Mouse (Mus musculus): Measurements from ENCODE around the gene Tshz2. TPM values are rescaled to one million over a fixed set of nuclear protein-coding genes. Genes with fewer than 3 reads are reported as not detected.

Tshz2 gene
- polyA plus RNA-seq, 1 experiment from 2014 or later = 3.6 TPM

GRCm38 (mm10) chr2:170023741-170024140 is 390.9 kb downstream of the Tshz2 start:
- Histone ChIP-seq H3K27ac (no peak overlapping the region), H3K9ac (no peak overlapping the region), H3K9me3 (replicated peaks) (no peaks in the 10 kb centered on the region), H3K36me3 (no peaks in the 10 kb centered on the region), H3K27me3 (no peaks in the 10 kb centered on the region), H3K4me2 (no peak overlapping the region), H3K4me3 (no peak overlapping the region), H3K4me1 (replicated peaks) (no peaks in the 10 kb centered on the region)
- 77% methylated on average over 9 of the region's 9 CpGs for WGBS
- no peak for ATAC-seq (replicated peaks; ENCODE audit: insufficient number of reproducible peaks, insufficient read depth, low FRiP score, low read depth)

- H3K4me2 ChIP-seq = no peak overlapping the region
- H3K4me1 ChIP-seq (replicated peaks) = no peaks in the 10 kb centered on the region
- H3K36me3 ChIP-seq = no peaks in the 10 kb centered on the region
- WGBS = 80% methylated on average over 8 of the region's 8 CpGs
- ATAC-seq (replicated peaks; ENCODE audit: insufficient number of reproducible peaks, insufficient read depth, low FRiP score, low read depth) = 0 out of 2 replicates have a peak, but pooled peaks have one; percentile 18
- H3K27ac ChIP-seq = no peak overlapping the region
- no peak overlapping the region for H3K9ac ChIP-seq
- H3K9me3 ChIP-seq (replicated peaks) = no peaks in the 10 kb centered on the region
- H3K27me3 ChIP-seq = no peaks in the 10 kb centered on the region
- no peak overlapping the region for H3K4me3 ChIP-seq
These were observed 392.1 kb downstream of the Tshz2 start for GRCm38 (mm10) chr2:170024939-170025338.

GRCm38 (mm10) chr2:170025896-170026295 is 393.1 kb downstream of the Tshz2 start:
- ATAC-seq (replicated peaks; ENCODE audit: insufficient number of reproducible peaks, insufficient read depth, low FRiP score, low read depth) = no peak
- 84% methylated on average over 6 of the region's 6 CpGs for WGBS

GRCm38 (mm10) chr2:170027837-170028236 is 395.0 kb downstream of the Tshz2 start:
- no peaks in the 10 kb centered on the region; the same call in 1 of the 2 replicates for H3K4me1 ChIP-seq (replicated peaks)
- no peak overlapping the region for H3K9ac ChIP-seq
- no peaks in the 10 kb centered on the region for H3K9me3 ChIP-seq (replicated peaks)
- no peak overlapping the region for H3K4me2 ChIP-seq
- no peaks in the 10 kb centered on the region for H3K27me3 ChIP-seq
- H3K36me3 ChIP-seq = no peaks in the 10 kb centered on the region
- H3K27ac ChIP-seq = no peak overlapping the region
- H3K4me3 ChIP-seq = no peak overlapping the region
- 85% methylated on average over 7 of the region's 7 CpGs for WGBS
- no peak for ATAC-seq (replicated peaks; ENCODE audit: insufficient number of reproducible peaks, insufficient read depth, low FRiP score, low read depth)

More at GRCm38 (mm10) chr2:170025896-170026295, 393.1 kb downstream of the Tshz2 start:
- no peak overlapping the region for H3K27ac ChIP-seq
- no peak overlapping the region for H3K4me3 ChIP-seq
- no peaks in the 10 kb centered on the region for H3K4me1 ChIP-seq (replicated peaks)
- no peaks in the 10 kb centered on the region for H3K27me3 ChIP-seq
- H3K9ac ChIP-seq = no peak overlapping the region
- H3K4me2 ChIP-seq = no peak overlapping the region
- H3K36me3 ChIP-seq = no peaks in the 10 kb centered on the region
- H3K9me3 ChIP-seq (replicated peaks) = no peaks in the 10 kb centered on the region

- Histone ChIP-seq H3K9me3 (replicated peaks) (no peaks in the 10 kb centered on the region), H3K4me2 (no peak overlapping the region), H3K27ac (no peak overlapping the region), H3K27me3 (no peaks in the 10 kb centered on the region), H3K4me3 (no peak overlapping the region), H3K4me1 (replicated peaks) (no peaks in the 10 kb centered on the region; the same call in 1 of the 2 replicates), H3K36me3 (no peaks in the 10 kb centered on the region), H3K9ac (no peak overlapping the region)
- no peak for ATAC-seq (replicated peaks; ENCODE audit: insufficient number of reproducible peaks, insufficient read depth, low FRiP score, low read depth)
- 78% methylated on average over 23 of the region's 24 CpGs for WGBS
These were observed 395.9 kb downstream of the Tshz2 start for GRCm38 (mm10) chr2:170028488-170029303.

GRCm38 (mm10) chr2:170029304-170029856 is 396.6 kb downstream of the Tshz2 start:
- H3K4me1 ChIP-seq (replicated peaks) = no peaks in the 10 kb centered on the region; the same call in 1 of the 2 replicates
- H3K9me3 ChIP-seq (replicated peaks) = no peaks in the 10 kb centered on the region
- no peaks in the 10 kb centered on the region for H3K27me3 ChIP-seq
- 78% methylated on average over 10 of the region's 10 CpGs for WGBS
- no peaks in the 10 kb centered on the region for H3K36me3 ChIP-seq
- no peak overlapping the region for H3K4me2 ChIP-seq
- no peak overlapping the region for H3K9ac ChIP-seq
- no peak overlapping the region for H3K4me3 ChIP-seq
- no peak overlapping the region for H3K27ac ChIP-seq
- no peak for ATAC-seq (replicated peaks; ENCODE audit: insufficient number of reproducible peaks, insufficient read depth, low FRiP score, low read depth)

GRCm38 (mm10) chr2:170031226-170031625 is 398.4 kb downstream of the Tshz2 start:
- Histone ChIP-seq H3K36me3 (no peaks in the 10 kb centered on the region), H3K27me3 (no peaks in the 10 kb centered on the region), H3K27ac (no peak overlapping the region), H3K4me3 (no peak overlapping the region), H3K9ac (no peak overlapping the region), H3K4me1 (replicated peaks) (no peaks in the 10 kb centered on the region; the same call in 1 of the 2 replicates), H3K9me3 (replicated peaks) (no peaks in the 10 kb centered on the region), H3K4me2 (no peak overlapping the region)
- ATAC-seq (replicated peaks; ENCODE audit: insufficient number of reproducible peaks, insufficient read depth, low FRiP score, low read depth) = no peak
- WGBS = 91% methylated on average over 12 of the region's 12 CpGs

- Histone ChIP-seq H3K36me3 (no peaks in the 10 kb centered on the region), H3K4me2 (no peak overlapping the region), H3K4me3 (no peak overlapping the region), H3K27me3 (no peaks in the 10 kb centered on the region), H3K27ac (no peak overlapping the region), H3K9me3 (replicated peaks) (no peaks in the 10 kb centered on the region), H3K9ac (no peak overlapping the region), H3K4me1 (replicated peaks) (no peaks in the 10 kb centered on the region; the same call in 1 of the 2 replicates)
- ATAC-seq (replicated peaks; ENCODE audit: insufficient number of reproducible peaks, insufficient read depth, low FRiP score, low read depth) = no peak
- 73% methylated on average over 8 of the region's 8 CpGs for WGBS
These were observed 399.1 kb downstream of the Tshz2 start for GRCm38 (mm10) chr2:170031872-170032271.

- no peak for ATAC-seq (replicated peaks; ENCODE audit: insufficient number of reproducible peaks, insufficient read depth, low FRiP score, low read depth)
These were observed 400.4 kb downstream of the Tshz2 start for GRCm38 (mm10) chr2:170033219-170033618.

GRCm38 (mm10) chr2:170034794-170035193 is 402.0 kb downstream of the Tshz2 start:
- ATAC-seq (replicated peaks; ENCODE audit: insufficient number of reproducible peaks, insufficient read depth, low FRiP score, low read depth) = no peak
- Histone ChIP-seq H3K27me3 (no peaks in the 10 kb centered on the region), H3K4me2 (no peak overlapping the region), H3K4me1 (replicated peaks) (no peaks in the 10 kb centered on the region; the same call in 1 of the 2 replicates), H3K36me3 (no peaks in the 10 kb centered on the region), H3K27ac (no peak overlapping the region), H3K4me3 (no peak overlapping the region), H3K9ac (no peak overlapping the region), H3K9me3 (replicated peaks) (no peaks in the 10 kb centered on the region)
- 91% methylated on average over 11 of the region's 11 CpGs for WGBS

More at GRCm38 (mm10) chr2:170033219-170033618, 400.4 kb downstream of the Tshz2 start:
- H3K36me3 ChIP-seq = no peaks in the 10 kb centered on the region
- no peak overlapping the region for H3K4me3 ChIP-seq
- H3K9me3 ChIP-seq (replicated peaks) = no peaks in the 10 kb centered on the region
- WGBS = 60% methylated on average over 5 of the region's 5 CpGs
- no peaks in the 10 kb centered on the region for H3K27me3 ChIP-seq
- H3K4me1 ChIP-seq (replicated peaks) = no peaks in the 10 kb centered on the region; the same call in 1 of the 2 replicates
- H3K27ac ChIP-seq = no peak overlapping the region
- no peak overlapping the region for H3K9ac ChIP-seq
- no peak overlapping the region for H3K4me2 ChIP-seq

GRCm38 (mm10) chr2:170036791-170037241 is 404.0 kb downstream of the Tshz2 start:
- H3K27me3 ChIP-seq = no peaks in the 10 kb centered on the region
- ATAC-seq (replicated peaks; ENCODE audit: insufficient number of reproducible peaks, insufficient read depth, low FRiP score, low read depth) = no peak
- no peak overlapping the region for H3K27ac ChIP-seq
- H3K9ac ChIP-seq = no peak overlapping the region
- H3K4me2 ChIP-seq = no peak overlapping the region
- H3K4me3 ChIP-seq = no peak overlapping the region
- 65% methylated on average over 11 of the region's 11 CpGs for WGBS
- H3K9me3 ChIP-seq (replicated peaks) = no peaks in the 10 kb centered on the region
- no peaks in the 10 kb centered on the region; the same call in 1 of the 2 replicates for H3K4me1 ChIP-seq (replicated peaks)
- H3K36me3 ChIP-seq = no peaks in the 10 kb centered on the region

All from heart, embryonic 15.5 days (tissue).